Mouse (Mus musculus) E14TG2a.4 (cell line): Measurements from ENCODE around the gene Il11ra1.
"Not testable (repeated sequence)": the region's sequence is repeated elsewhere in the genome, so short reads cannot be mapped to it uniquely, and the experiment has no call there.

Experiments used
- H3K27me3 ChIP-seq: 2 replicates; pipeline ENCODE4 v1.6.1; 2014; ENCODE audit warnings: low read length, control low read depth; ENCODE audit not compliant: insufficient read depth
- H3K36me3 ChIP-seq: 2 replicates; pipeline ENCODE4 v1.6.1; 2014; ENCODE audit warnings: low read length, control low read depth; ENCODE audit not compliant: insufficient read depth
- H3K4me1 ChIP-seq: replicated peaks from 2 replicates; pipeline ENCODE4 v1.6.1; 2014; ENCODE audit warnings: low read depth, low read length, control low read depth
- H3K4me3 ChIP-seq: replicated peaks from 2 replicates; pipeline ENCODE4 v1.5.1; 2014; ENCODE audit warnings: mild to moderate bottlenecking, low read length
- H3K9me3 ChIP-seq: 2 replicates; pipeline ENCODE4 v1.6.1; 2014; ENCODE audit warnings: low read length, control low read depth
- CTCF ChIP-seq: conservative IDR thresholded peaks from 2 replicates; pipeline ENCODE4 v1.5.1; 2014; ENCODE audit warnings: low read length
- NANOG ChIP-seq: IDR thresholded peaks from 2 replicates; pipeline ENCODE4 v1.6.1; 2014; ENCODE audit warnings: borderline replicate concordance, low read length, mixed read lengths
- POU5F1 ChIP-seq: IDR thresholded peaks from 2 replicates; pipeline ENCODE4 v1.6.1; 2014; ENCODE audit warnings: low read length, borderline replicate concordance

Gene Il11ra1

DNA sequence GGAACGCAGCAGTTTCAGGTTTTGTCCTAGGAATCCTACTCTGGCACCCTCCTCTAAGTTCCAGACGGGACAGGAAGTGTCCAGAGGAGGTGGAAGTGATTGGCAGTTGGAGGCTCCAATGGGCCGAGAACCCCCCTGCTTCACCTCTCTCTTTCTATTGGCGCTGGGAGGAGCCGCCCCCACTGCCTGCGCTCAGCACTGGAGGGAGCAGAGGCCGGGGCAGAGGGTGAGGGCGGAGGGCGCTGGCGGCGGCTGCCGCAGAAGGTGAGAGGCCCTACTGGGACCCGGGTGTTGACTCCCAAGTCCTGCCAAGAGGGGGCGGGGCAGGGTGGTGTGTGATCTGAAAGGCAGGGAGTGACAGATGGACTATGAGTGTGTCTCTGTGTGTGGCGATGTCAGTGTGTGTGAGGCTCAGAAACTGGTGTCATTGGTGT lies 60.5 kb downstream of the Il11ra1 start:
- H3K36me3 ChIP-seq = peaks cover 31% of the 10 kb centered on the region
- H3K9me3 ChIP-seq = no peaks in the 10 kb centered on the region
- peak overlapping the region; percentile 64 for H3K4me3 ChIP-seq
- TF ChIP-seq CTCF = no peak
- no peak for TF ChIP-seq POU5F1
- TF ChIP-seq NANOG = no peak
- no peaks in the 10 kb centered on the region for H3K27me3 ChIP-seq
- H3K4me1 ChIP-seq = peaks cover 67% of the 10 kb centered on the region

DNA sequence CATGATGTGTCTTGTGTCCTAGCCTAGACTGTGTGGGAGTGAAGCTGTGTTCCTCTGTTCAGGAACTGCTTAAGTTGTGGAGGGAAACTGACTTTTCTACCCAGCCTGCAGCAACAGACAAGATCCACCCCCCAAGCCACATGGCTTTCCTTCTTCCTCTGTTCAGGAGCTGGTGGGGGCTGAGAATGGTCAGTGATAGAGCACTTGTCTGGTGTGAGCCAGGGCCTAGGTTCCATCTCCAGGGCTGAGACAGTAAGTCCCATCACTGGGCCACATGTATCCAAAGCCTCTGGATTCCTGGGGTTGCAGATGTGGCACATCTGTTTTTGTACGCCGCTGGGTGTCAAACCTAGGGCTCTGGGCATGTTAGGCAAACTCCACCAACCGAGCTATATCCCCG lies 61.1 kb downstream of the Il11ra1 start:
- H3K27me3 ChIP-seq = no peaks in the 10 kb centered on the region
- H3K36me3 ChIP-seq = peaks cover 31% of the 10 kb centered on the region
- TF ChIP-seq POU5F1 (no peak), CTCF (no peak), NANOG (no peak)
- H3K4me1 ChIP-seq = peaks cover 67% of the 10 kb centered on the region
- H3K4me3 ChIP-seq = peak overlapping the region; percentile 64
- no peaks in the 10 kb centered on the region for H3K9me3 ChIP-seq

DNA sequence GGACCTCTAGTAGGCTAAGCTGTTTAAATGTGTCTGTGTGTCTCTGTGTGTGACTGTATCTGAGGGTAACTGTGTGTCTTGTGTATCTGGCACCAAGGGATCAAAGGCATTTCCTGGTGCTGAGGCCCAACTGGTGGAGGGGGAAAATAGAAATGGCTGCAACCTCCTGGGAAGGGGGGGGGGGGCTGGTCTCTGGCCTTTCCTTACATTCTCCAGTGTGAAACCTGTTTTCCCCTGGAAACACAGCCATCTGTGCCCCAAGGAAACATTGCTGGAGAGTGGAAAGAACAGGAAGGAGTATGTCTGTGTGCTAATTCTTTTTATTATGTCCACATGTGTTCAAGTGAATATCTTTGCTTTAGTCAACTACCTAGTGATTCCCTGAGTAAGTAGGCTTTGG lies 61.9 kb downstream of the Il11ra1 start:
- no peaks in the 10 kb centered on the region for H3K27me3 ChIP-seq
- H3K36me3 ChIP-seq = peaks cover 28% of the 10 kb centered on the region
- H3K4me3 ChIP-seq = peak overlapping the region; percentile 67; the same call in 1 of the 2 replicates
- no peak for TF ChIP-seq NANOG
- TF ChIP-seq POU5F1 = no peak
- TF ChIP-seq CTCF = no peak
- no peaks in the 10 kb centered on the region for H3K9me3 ChIP-seq
- H3K4me1 ChIP-seq = peaks cover 61% of the 10 kb centered on the region

- Histone ChIP-seq H3K4me3 (peak overlapping the region; percentile 67), H3K4me1 (peaks cover 58% of the 10 kb centered on the region), H3K27me3 (no peaks in the 10 kb centered on the region), H3K36me3 (peaks cover 23% of the 10 kb centered on the region), H3K9me3 (no peaks in the 10 kb centered on the region)
- TF ChIP-seq NANOG (no peak), CTCF (no peak), POU5F1 (no peak)
Measured at GRCm38 (mm10) chr4:41762099-41762687, 62.4 kb downstream of the Il11ra1 start.

DNA sequence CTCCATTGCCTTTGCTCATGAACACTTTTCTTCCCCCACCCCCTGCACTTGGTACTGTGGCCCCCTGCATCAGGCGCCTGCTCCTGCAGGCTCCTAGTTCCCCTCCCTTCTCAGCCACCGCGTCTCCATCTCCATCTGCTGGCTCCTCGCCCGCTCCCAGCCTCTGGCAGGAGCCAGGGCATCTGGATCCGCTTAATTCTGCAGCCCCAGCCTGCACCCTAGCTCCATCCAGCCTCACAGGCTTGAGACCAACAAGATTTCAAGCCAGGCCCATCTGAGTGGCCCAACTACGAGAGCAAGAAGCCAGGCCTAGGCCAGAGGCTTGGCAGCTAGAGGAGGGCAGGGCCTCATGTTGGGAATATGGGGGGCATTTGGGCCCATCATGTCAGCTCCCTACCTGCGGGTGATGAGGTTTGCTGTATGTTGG lies 62.9 kb downstream of the Il11ra1 start:
- Histone ChIP-seq H3K36me3 (peaks cover 18% of the 10 kb centered on the region), H3K4me1 (peaks cover 53% of the 10 kb centered on the region), H3K4me3 (peak overlapping the region; percentile 67)
- not testable (repeated sequence) for H3K9me3 ChIP-seq, H3K27me3 ChIP-seq

GRCm38 (mm10) chr4:41763176-41763575 lies 63.4 kb downstream of the Il11ra1 start:
- H3K27me3 ChIP-seq, H3K4me3 ChIP-seq, H3K9me3 ChIP-seq: not testable (repeated sequence)
- Histone ChIP-seq H3K36me3 (peaks cover 13% of the 10 kb centered on the region), H3K4me1 (peaks cover 48% of the 10 kb centered on the region)

DNA sequence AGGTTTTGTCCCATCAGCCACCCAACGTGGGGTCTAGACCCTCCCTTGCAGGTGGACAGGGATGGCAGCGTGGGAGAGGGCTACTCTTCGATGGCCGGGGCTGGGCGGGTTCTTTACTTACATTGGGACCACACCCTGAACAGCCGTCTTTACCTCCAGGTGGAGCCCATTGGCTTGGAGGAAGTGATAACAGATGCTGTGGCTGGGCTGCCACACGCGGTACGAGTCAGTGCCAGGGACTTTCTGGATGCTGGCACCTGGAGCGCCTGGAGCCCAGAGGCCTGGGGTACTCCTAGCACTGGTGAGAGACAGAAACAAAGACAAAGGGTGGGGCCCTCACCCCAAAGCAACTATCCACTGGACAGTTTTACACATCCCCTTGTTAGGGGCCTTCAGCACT lies 67.5 kb downstream of the Il11ra1 start:
- not testable (repeated sequence) for H3K36me3 ChIP-seq, H3K27me3 ChIP-seq, H3K9me3 ChIP-seq, H3K4me3 ChIP-seq
- peaks cover 11% of the 10 kb centered on the region for H3K4me1 ChIP-seq

DNA sequence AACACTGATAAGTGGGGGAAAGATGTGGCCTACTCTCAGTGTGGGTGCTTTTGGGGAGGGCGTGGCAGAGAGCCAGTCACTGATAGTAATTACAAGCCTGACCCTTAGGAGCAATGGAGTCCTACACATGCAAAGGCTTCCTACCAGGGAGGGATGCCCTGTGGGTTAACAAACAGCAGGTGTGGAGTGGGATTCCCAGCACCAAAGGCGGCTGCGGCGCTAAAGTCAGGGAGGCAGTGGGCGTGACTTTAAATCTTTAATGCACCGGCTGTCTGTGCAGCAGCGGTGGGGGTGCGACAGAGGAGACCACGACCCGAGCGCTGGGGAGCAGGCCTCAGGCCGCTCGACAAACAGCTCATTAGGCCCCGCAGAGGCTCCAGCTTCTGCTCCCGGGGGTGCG lies 73.2 kb downstream of the Il11ra1 start:
- H3K36me3 ChIP-seq, H3K9me3 ChIP-seq, H3K27me3 ChIP-seq: not testable (repeated sequence)
- peaks cover 13% of the 10 kb centered on the region for H3K4me1 ChIP-seq
- peak overlapping the region; percentile 46; the same call in 1 of the 2 replicates for H3K4me3 ChIP-seq

DNA sequence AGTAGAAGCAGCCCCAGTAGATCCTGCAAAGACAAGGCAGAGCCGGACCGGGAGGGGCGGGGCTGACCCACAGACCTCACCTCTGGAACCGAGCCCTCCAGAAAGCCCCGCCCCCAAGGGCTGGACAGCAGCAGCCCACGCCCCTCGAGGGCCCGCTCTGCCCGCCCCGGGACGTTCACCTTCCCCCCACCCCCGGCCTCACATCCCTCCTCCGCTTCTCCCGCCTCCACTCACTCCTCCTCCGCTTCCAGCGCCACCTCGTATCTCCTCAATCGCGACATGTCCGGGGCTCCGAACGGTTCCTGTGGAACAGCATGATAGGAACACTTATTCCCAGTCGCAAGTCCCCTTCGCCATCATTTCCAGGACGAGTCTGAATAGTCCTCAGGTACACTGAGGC lies 73.7 kb downstream of the Il11ra1 start:
- H3K9me3 ChIP-seq, H3K27me3 ChIP-seq, H3K36me3 ChIP-seq: not testable (repeated sequence)

GRCm38 (mm10) chr4:41774002-41774401 lies 74.2 kb downstream of the Il11ra1 start, which contains the start of gene Ccl27a:
Gene Ccl27a, minus strand, starts transcription at chr4:41774247.
- peaks cover 13% of the 10 kb centered on the region for H3K4me1 ChIP-seq
- not testable (repeated sequence) for H3K9me3 ChIP-seq, H3K27me3 ChIP-seq, H3K36me3 ChIP-seq
- H3K4me3 ChIP-seq = peak within 1 kb of the TSS; percentile 74

More for the DNA sequence above, 73.7 kb downstream of the Il11ra1 start:
- Histone ChIP-seq H3K4me3 (peak overlapping the region; percentile 74), H3K4me1 (peaks cover 13% of the 10 kb centered on the region)

DNA sequence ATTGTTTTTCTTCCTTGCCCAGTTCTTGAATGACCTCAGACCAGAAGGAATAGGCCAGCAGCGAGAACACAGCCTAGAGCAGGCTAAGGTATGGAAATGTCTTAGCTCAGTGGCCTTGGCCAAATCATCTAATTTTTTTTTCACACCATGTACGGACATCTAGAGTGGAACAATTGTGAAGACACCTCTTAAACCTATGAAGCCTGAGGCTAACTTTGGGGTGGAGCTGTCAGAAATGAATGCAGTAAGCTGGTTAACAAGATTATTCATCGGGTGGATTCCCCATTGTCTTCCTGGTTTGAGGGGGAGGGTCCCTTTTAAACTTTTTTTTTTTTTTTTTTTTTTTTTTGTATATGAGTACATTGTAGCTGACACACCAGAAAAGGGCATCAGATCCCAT lies 74.7 kb downstream of the Il11ra1 start:
- H3K27me3 ChIP-seq, H3K9me3 ChIP-seq, H3K36me3 ChIP-seq: not testable (repeated sequence)
- Histone ChIP-seq H3K4me3 (peak overlapping the region; percentile 74), H3K4me1 (peaks cover 13% of the 10 kb centered on the region)

GRCm38 (mm10) chr4:41775840-41776239 lies 76.1 kb downstream of the Il11ra1 start:
- peaks cover 13% of the 10 kb centered on the region for H3K4me1 ChIP-seq
- H3K36me3 ChIP-seq, H3K27me3 ChIP-seq, H3K4me3 ChIP-seq, H3K9me3 ChIP-seq: not testable (repeated sequence)

DNA sequence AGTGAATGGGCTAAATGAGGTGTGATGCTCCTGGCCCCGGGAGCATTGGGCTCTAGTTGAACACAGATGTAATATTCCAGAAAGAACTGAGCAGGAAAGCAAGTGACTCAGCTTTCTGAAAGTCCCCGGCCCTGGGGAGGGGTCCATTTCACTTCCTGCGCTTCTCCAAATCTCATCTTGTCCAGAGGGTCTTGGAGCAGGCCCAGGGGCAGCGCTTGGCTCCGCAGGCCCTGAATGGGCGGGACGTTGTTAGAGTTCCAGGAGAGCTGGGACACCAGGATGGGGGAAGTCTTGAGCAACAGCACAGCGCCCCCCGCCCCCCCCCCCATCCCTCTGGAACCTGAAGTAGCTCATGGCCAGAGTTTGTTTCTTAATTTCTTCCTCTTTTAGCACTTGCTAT lies 81.5 kb downstream of the Il11ra1 start:
- not testable (repeated sequence) for H3K9me3 ChIP-seq, H3K36me3 ChIP-seq, H3K27me3 ChIP-seq, H3K4me3 ChIP-seq, H3K4me1 ChIP-seq
